8 mouse cellular contexts compared by ENCODE assay signal in genomic region chr13:75840752-75841285, GRCm38 (mm10). TPM values are rescaled to one million over a fixed set of nuclear protein-coding genes. Genes with fewer than 3 reads are reported as not detected.
DNase-seq lines count a peak whose midpoint lies in the region; ATAC-seq and TF ChIP-seq lines count a peak whose summit lies in the region.

No protein-coding gene starts in this region.

- no peak for TF ChIP-seq EP300 in heart, adult 2 months (IDR thresholded peaks at IDR 0.05; ENCODE audit: insufficient read depth, low read depth, low read length)

- H3K79me2 ChIP-seq in heart, adult 2 months (replicated peaks; ENCODE audit: control insufficient read depth, insufficient read depth, low read length) = no peaks in the 10 kb centered on the region

- peak overlapping the region; percentile 61 for H3K4me3 ChIP-seq in heart, adult 2 months
- peak overlapping the region; percentile 73 for H3K4me3 ChIP-seq in G1E (ENCODE audit: low read depth, low read length)
- H3K4me3 ChIP-seq in forebrain, embryonic 11.5 days (ENCODE audit: low read depth, low read length) = peak overlapping the region; percentile 38; the same call in 1 of the 2 replicates
- peak overlapping the region; percentile 60 for H3K4me3 ChIP-seq in intestine, embryonic 15.5 days (replicated peaks)
- peak overlapping the region; percentile 50 for H3K4me3 ChIP-seq in midbrain, embryonic 15.5 days

- TF ChIP-seq CTCF in heart, adult 2 months (IDR thresholded peaks at IDR 0.05) = no peak
- no peak for TF ChIP-seq CTCF in G1E (IDR thresholded peaks at IDR 0.05; ENCODE audit: low read depth, low read length)

- no peak for TF ChIP-seq POLR2A in heart, adult 2 months (IDR thresholded peaks at IDR 0.05; ENCODE audit: insufficient read depth, low read depth, low read length)

- peak; percentile 24 to 33 for DNase-seq in heart, adult 2 months
- no peak for DNase-seq in heart, adult 8-10 months (ENCODE audit: low spot score)
- no peak for DNase-seq in G1E (ENCODE audit: low spot score)
- DNase-seq in forebrain, embryonic 11.5 days (ENCODE audit: low spot score) = no peak
- DNase-seq in adrenal gland, postnatal 25 days = no peak

- H3K36me3 ChIP-seq in heart, adult 2 months (ENCODE audit: control insufficient read depth, insufficient read depth, low read length) = no peaks in the 10 kb centered on the region
- H3K36me3 ChIP-seq in G1E (replicated peaks) = peaks cover 9% of the 10 kb centered on the region
- H3K36me3 ChIP-seq in forebrain, embryonic 11.5 days (ENCODE audit: control insufficient read depth, insufficient read depth, low read length) = no peaks in the 10 kb centered on the region
- no peaks in the 10 kb centered on the region for H3K36me3 ChIP-seq in intestine, embryonic 15.5 days
- H3K36me3 ChIP-seq in midbrain, embryonic 15.5 days (replicated peaks) = no peaks in the 10 kb centered on the region

- no peaks in the 10 kb centered on the region for H3K27me3 ChIP-seq in heart, adult 2 months (ENCODE audit: control insufficient read depth, insufficient read depth, low read length)
- H3K27me3 ChIP-seq in G1E (ENCODE audit: insufficient read depth, low read length) = no peaks in the 10 kb centered on the region
- no peaks in the 10 kb centered on the region for H3K27me3 ChIP-seq in forebrain, embryonic 11.5 days (ENCODE audit: control insufficient read depth, insufficient read depth, low read length)
- H3K27me3 ChIP-seq in intestine, embryonic 15.5 days (replicated peaks) = no peaks in the 10 kb centered on the region
- H3K27me3 ChIP-seq in midbrain, embryonic 15.5 days (replicated peaks) = no peaks in the 10 kb centered on the region

- peak overlapping the region; percentile 26 for H3K9ac ChIP-seq in heart, adult 2 months (ENCODE audit: low read depth, low read length)
- no peak overlapping the region for H3K9ac ChIP-seq in forebrain, embryonic 11.5 days (ENCODE audit: low read length)
- H3K9ac ChIP-seq in intestine, embryonic 15.5 days = peak overlapping the region; percentile 65
- peak overlapping the region; percentile 43 for H3K9ac ChIP-seq in midbrain, embryonic 15.5 days

- H3K9me3 ChIP-seq in G1E (replicated peaks) = no peaks in the 10 kb centered on the region
- H3K9me3 ChIP-seq in forebrain, embryonic 11.5 days (ENCODE audit: control insufficient read depth, low read length) = no peaks in the 10 kb centered on the region
- no peaks in the 10 kb centered on the region for H3K9me3 ChIP-seq in intestine, embryonic 15.5 days
- no peaks in the 10 kb centered on the region for H3K9me3 ChIP-seq in midbrain, embryonic 15.5 days

- H3K27ac ChIP-seq in heart, adult 2 months = peak overlapping the region; percentile 57
- no peak overlapping the region for H3K27ac ChIP-seq in forebrain, embryonic 11.5 days (ENCODE audit: low read depth, low read length)
- H3K27ac ChIP-seq in intestine, embryonic 15.5 days = peak overlapping the region; percentile 83
- peak overlapping the region; percentile 75 for H3K27ac ChIP-seq in midbrain, embryonic 15.5 days

- peaks cover 8% of the 10 kb centered on the region for H3K4me1 ChIP-seq in heart, adult 2 months (ENCODE audit: control insufficient read depth, insufficient read depth, low read length)
- peaks cover 67% of the 10 kb centered on the region for H3K4me1 ChIP-seq in G1E (ENCODE audit: insufficient read depth, low read depth, low read length)
- H3K4me1 ChIP-seq in forebrain, embryonic 11.5 days (replicated peaks; ENCODE audit: control insufficient read depth, insufficient read depth, low read length) = no peaks in the 10 kb centered on the region
- peaks cover 25% of the 10 kb centered on the region for H3K4me1 ChIP-seq in intestine, embryonic 15.5 days (replicated peaks)
- H3K4me1 ChIP-seq in midbrain, embryonic 15.5 days = peaks cover 24% of the 10 kb centered on the region

- H3K4me2 ChIP-seq in forebrain, embryonic 11.5 days (ENCODE audit: low read depth, low read length, severe bottlenecking) = peak overlapping the region; percentile 59
- H3K4me2 ChIP-seq in intestine, embryonic 15.5 days (replicated peaks) = peak overlapping the region; percentile 74
- H3K4me2 ChIP-seq in midbrain, embryonic 15.5 days = peak overlapping the region; percentile 66

- intact Hi-C loops in heart, adult 2 months (cut with DNase I) = no loop called here

- 21% methylated on average over 6 of the region's 6 CpGs for WGBS in heart, adult 2 months
- WGBS in forebrain, embryonic 11.5 days = 63% methylated on average over 6 of the region's 6 CpGs
- WGBS in intestine, embryonic 15.5 days = 38% methylated on average over 6 of the region's 6 CpGs
- 42% methylated on average over 6 of the region's 6 CpGs for WGBS in midbrain, embryonic 15.5 days

- ATAC-seq in G1E (ENCODE audit: extremely low read depth, insufficient number of reproducible peaks, low FRiP score, poor library complexity, severe bottlenecking) = no peak
- no peak for ATAC-seq in forebrain, embryonic 11.5 days (replicated peaks; ENCODE audit: low FRiP score)
- ATAC-seq in intestine, embryonic 15.5 days = no peak
- ATAC-seq in midbrain, embryonic 15.5 days (replicated peaks) = peak; percentile 7; the same call in 1 of the 2 replicates
- no peak for ATAC-seq in CD4-positive, CD25-positive, alpha-beta regulatory T cell, adult 4 months

RNA-seq across cellular contexts. Expression of gene Glrx, which starts 1.2 kb away (rescaled TPM):
- 10 to 100 TPM; 36.6 to 38.8 TPM for total RNA-seq in heart, adult 2 months (2021)
- polyA plus RNA-seq in heart, adult 2 months (2012; rRNA removed) = 48.5 and 95.2 TPM in 2 replicates
- total RNA-seq in heart, adult 8-10 months (2022) = 10 to 100 TPM; 32.4 to 45.3 (median 39.7) TPM
- total RNA-seq in G1E (2014; fragmentation: Nextera tagmentation) (82.2 and 89.2 TPM in 2 replicates), G1E (2017) (40.9 and 45.4 TPM in 2 replicates)
- polyA plus RNA-seq in G1E (2012) = 3.1 and 3.7 TPM in 2 replicates
- 19.4 and 22.9 TPM in 2 replicates for polyA plus RNA-seq in forebrain, embryonic 11.5 days (2014; fragmentation: Nextera tagmentation; extraction: Ambion mirVana)
- 158 and 160 TPM in 2 replicates for polyA plus RNA-seq in intestine, embryonic 15.5 days (2015; fragmentation: Nextera tagmentation; extraction: Ambion mirVana)
- 43.4 and 44.4 TPM in 2 replicates for polyA plus RNA-seq in midbrain, embryonic 15.5 days (2015; fragmentation: Nextera tagmentation; extraction: Ambion mirVana)
- polyA plus RNA-seq in CD4-positive, CD25-positive, alpha-beta regulatory T cell, adult 4 months (2017; shearing (Covaris generic)) = 100 to 1,000 TPM; 240 to 300 TPM
- 16.7 and 20.6 TPM in 2 replicates for total RNA-seq in adrenal gland, postnatal 25 days (2021)

Comparison
In these comparisons a context has a peak if more than half of its experiments do, and no peak if none do; other contexts are left out.
1. DNase-seq: peak in heart, adult 2 months (2 of 2); none in heart, adult 8-10 months (single experiment), G1E (single experiment), forebrain, embryonic 11.5 days (single experiment) and adrenal gland, postnatal 25 days (single experiment).
2. Peak in every context shown above with its lines, with median percentiles within 50 percentile points of each other: H3K4me3 ChIP-seq and H3K4me2 ChIP-seq.